Mouse (Mus musculus) kidney, adult 2 months (tissue): ENCODE measurements around the gene Emc8. TPM values are rescaled to one million over a fixed set of nuclear protein-coding genes. Genes with fewer than 3 reads are reported as not detected.

Experiments
- DNase-seq: peaks from one replicate; pipeline ENCODE4 v3.0.0; 2021
- H3K27ac ChIP-seq: fragments of 200-500 bp; 2 replicates; pipeline ENCODE4 v1.5.1; 2012; ENCODE audit warnings: low read depth, low read length, control low read depth, inconsistent platforms; ENCODE audit not compliant: insufficient read depth
- H3K27me3 ChIP-seq: fragments of 200-500 bp; replicated peaks from 2 replicates; pipeline ENCODE4 v1.6.1; 2012; ENCODE audit warnings: mild to moderate bottlenecking, moderate library complexity, low read length, inconsistent platforms; ENCODE audit not compliant: control insufficient read depth, insufficient read depth
- H3K36me3 ChIP-seq: fragments of 200-500 bp; 2 replicates; pipeline ENCODE4 v1.6.1; 2012; ENCODE audit warnings: mild to moderate bottlenecking, moderate library complexity, low read length, inconsistent platforms; ENCODE audit not compliant: control insufficient read depth, insufficient read depth
- H3K4me1 ChIP-seq: fragments of 200-500 bp; 2 replicates; pipeline ENCODE4 v1.6.1; 2011; ENCODE audit warnings: low read length; ENCODE audit not compliant: control insufficient read depth, insufficient read depth
- H3K4me3 ChIP-seq: fragments of 200-500 bp; 2 replicates; pipeline ENCODE4 v1.5.1; 2011; ENCODE audit warnings: mild to moderate bottlenecking, low read depth, low read length, control low read depth; ENCODE audit not compliant: insufficient read depth
- CTCF ChIP-seq: fragments of 200-500 bp; conservative IDR thresholded peaks from 2 replicates; pipeline ENCODE4 v1.5.1; 2011; ENCODE audit warnings: low read depth, mild to moderate bottlenecking, control low read depth, low read length, moderate library complexity, mixed read lengths; ENCODE audit not compliant: insufficient read depth, insufficient read length
- POLR2A ChIP-seq: fragments of 200-500 bp; IDR thresholded peaks from one replicate; pipeline ENCODE4 v1.6.1; 2011; ENCODE audit warnings: low read depth, low read length, control low read depth
- WGBS: fragments of 180-500 bp; shearing (Covaris S2); methylation state at CpG from one replicate; pipeline ENCODE4 v1.1.7; 2018; 5-methylcytosine and 5-hydroxymethylcytosine counted together
- polyA plus RNA-seq: library from polyadenylated mRNA; depleted of rRNA; stranded (reverse); fragments of >200 nt; gene quantifications from 2 replicates; pipeline ENCODE4 v1.2.3, GENCODE M21; 2012

Gene Emc8
- polyA plus RNA-seq, 1 experiment, result 67.0 TPM

DNA sequence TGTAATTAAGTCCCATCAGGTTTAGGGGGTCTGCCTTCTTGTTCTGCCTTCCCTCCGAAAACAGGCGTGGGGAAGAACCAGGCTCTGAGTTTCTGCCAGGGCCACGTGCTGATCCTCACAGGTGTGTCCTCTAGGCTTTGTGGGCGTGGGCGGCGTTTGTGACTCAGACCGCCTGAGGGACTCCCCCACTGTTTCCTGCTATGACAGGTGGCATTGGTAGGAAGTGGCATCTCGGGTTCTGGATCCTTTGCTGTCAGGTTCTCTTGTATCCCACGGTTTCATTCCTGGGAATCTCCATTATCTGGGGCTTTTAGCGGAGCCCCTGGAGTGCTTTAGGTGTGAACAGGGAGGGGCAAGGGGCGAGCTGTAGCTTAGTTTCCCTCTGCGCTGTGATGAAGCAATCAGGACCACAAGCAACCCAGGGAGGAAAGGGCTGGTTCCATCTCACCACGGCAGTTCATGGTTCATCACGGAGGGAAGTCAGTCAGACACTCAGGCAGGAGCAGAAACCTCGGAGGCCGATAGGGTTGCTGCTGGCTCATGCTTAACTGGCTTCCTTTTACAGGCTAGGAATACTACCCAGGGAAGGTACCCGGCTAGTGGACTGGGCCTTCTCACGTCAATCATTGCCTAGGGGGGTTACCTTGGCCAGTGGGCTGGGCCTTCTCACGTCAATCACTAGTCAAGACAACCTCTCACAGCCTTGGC is 33.5 kb upstream of the Emc8 start:
- H3K4me1 ChIP-seq, result peaks cover 5% of the 10 kb centered on the region
- no peak overlapping the region for H3K4me3 ChIP-seq
- no peaks in the 10 kb centered on the region for H3K36me3 ChIP-seq
- TF ChIP-seq POLR2A (no peak), CTCF (no peak)
- no peak overlapping the region for H3K27ac ChIP-seq
- H3K27me3 ChIP-seq, result no peaks in the 10 kb centered on the region
- DNase-seq, result no peak
- 67% methylated on average over 19 of the region's 19 CpGs for WGBS

DNA sequence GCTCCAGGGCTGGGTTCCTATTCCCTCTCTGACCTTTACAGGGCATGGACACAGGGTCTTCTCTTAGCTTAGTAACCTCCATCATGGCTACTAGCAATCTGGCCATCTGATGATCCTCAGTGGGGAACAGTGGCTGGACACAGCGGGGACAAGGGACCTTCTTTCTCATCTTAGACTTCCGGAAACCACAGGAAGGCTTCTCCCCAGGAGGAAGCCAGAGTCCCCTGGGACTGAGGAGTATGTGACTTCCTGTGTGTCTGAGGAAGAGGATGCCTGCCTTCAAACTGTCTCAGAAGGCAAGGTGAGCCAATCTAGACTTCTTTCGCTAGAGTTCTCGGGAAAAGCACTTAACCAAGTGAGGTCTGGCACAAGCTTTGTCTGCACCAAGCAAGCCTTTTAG is 31.7 kb upstream of the Emc8 start:
- no peaks in the 10 kb centered on the region for H3K27me3 ChIP-seq
- WGBS, result 63% methylated on average over 4 of the region's 4 CpGs
- H3K36me3 ChIP-seq, result no peaks in the 10 kb centered on the region
- DNase-seq, result no peak
- H3K4me1 ChIP-seq, result peaks cover 5% of the 10 kb centered on the region
- H3K27ac ChIP-seq, result peak overlapping the region; percentile 66
- no peak overlapping the region for H3K4me3 ChIP-seq
- TF ChIP-seq POLR2A (no peak), CTCF (no peak)

DNA sequence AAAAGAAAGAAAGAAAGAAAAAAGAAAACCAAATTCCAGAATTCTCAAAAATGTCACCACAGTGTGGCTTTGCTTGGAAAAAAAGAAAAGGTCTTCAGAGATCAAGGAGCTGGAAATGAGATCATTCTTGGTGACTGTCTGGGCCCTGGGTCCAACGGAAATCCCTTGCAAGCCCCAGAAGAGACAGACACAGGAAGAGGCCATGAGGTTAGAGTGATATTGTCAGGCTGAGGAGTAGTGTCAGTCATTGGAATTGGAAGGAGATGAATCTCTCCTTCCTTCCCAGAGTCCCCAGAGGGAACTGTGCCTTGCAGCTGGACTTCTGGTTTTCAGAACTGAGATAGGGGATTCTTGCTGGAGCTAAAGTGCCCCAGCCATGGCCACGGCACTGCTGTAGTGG is 31.2 kb upstream of the Emc8 start:
- Histone ChIP-seq H3K27me3 (no peaks in the 10 kb centered on the region), H3K4me1 (peaks cover 5% of the 10 kb centered on the region), H3K4me3 (no peak overlapping the region), H3K36me3 (no peaks in the 10 kb centered on the region), H3K27ac (peak overlapping the region; percentile 66)
- 64% methylated on average over 2 of the region's 2 CpGs for WGBS
- DNase-seq, result peak; percentile 48
- TF ChIP-seq POLR2A (no peak), CTCF (no peak)

DNA sequence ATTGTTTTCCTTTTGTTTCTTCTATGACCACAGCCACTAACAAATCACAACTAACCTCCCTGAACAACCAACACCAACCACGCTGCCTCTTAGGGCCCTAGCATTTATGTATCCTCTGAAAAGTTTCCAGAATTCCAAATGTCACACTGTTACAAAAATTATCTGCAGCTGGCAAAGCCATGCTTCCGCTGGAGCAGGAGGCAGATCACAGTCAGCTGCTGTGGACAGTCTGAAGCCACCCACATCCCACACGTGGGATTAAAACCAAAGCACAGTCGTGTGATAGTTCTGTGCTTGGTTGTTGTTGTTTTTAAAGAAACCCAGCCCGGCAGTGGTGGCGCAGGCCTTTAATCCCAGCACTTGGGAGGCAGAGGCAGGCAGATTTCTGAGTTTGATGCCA is 30.7 kb upstream of the Emc8 start:
- 0 out of 2 replicates have a peak overlapping the region, but pooled peaks have one; percentile 37 for H3K27ac ChIP-seq
- 63% methylated on average over 6 of the region's 6 CpGs for WGBS

DNA sequence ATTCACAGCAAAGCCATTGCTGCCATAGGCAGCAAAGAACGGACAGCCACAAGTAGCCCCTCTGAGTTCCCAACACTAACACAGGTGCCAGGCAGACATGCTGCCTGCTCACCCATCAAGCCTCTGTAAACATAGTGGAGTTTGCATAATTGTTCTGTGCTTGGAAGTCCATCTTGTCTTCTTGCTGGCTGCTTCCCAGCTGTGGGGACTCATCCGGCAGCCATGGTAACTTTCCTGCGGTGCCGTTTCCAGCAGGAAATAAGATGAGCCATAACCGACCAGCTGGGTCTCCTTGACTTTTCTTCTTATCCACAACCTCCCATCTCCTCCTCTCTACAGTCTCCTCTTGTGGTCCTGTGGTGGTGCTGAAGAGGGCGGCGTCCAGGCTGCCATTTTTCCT is 30.1 kb upstream of the Emc8 start:
- H3K4me3 ChIP-seq, result no peak overlapping the region
- TF ChIP-seq POLR2A, result no peak
- TF ChIP-seq CTCF, result no peak
- WGBS, result 72% methylated on average over 7 of the region's 7 CpGs
- H3K36me3 ChIP-seq, result no peaks in the 10 kb centered on the region
- H3K27me3 ChIP-seq, result no peaks in the 10 kb centered on the region
- no peak for DNase-seq
- peaks cover 5% of the 10 kb centered on the region for H3K4me1 ChIP-seq
- H3K27ac ChIP-seq, result peak overlapping the region; percentile 37; the same call in 1 of the 2 replicates

More for the DNA sequence above, 30.7 kb upstream of the Emc8 start:
- Histone ChIP-seq H3K4me1 (peaks cover 5% of the 10 kb centered on the region), H3K4me3 (no peak overlapping the region), H3K36me3 (no peaks in the 10 kb centered on the region), H3K27me3 (no peaks in the 10 kb centered on the region)
- no peak for DNase-seq
- TF ChIP-seq CTCF (no peak), POLR2A (no peak)

DNA sequence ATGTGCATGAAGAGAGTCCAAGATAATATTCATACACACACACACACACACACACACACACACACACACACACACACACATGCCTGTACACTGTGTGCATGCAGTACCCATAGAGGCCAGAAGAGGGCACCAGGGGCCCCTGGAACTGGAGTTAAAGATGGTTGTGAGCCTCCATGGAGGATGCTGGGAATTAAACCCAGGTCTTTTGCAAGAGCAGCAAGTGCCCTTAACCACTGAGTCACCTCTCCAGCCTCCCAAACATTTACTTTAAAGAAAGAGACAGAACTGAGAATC is 29.6 kb upstream of the Emc8 start:
- TF ChIP-seq POLR2A (no peak), CTCF (peak; percentile 30)
- DNase-seq, result no peak
- Histone ChIP-seq H3K27ac (no peak overlapping the region), H3K4me3 (no peak overlapping the region), H3K4me1 (peaks cover 5% of the 10 kb centered on the region), H3K27me3 (no peaks in the 10 kb centered on the region), H3K36me3 (no peaks in the 10 kb centered on the region)

DNA sequence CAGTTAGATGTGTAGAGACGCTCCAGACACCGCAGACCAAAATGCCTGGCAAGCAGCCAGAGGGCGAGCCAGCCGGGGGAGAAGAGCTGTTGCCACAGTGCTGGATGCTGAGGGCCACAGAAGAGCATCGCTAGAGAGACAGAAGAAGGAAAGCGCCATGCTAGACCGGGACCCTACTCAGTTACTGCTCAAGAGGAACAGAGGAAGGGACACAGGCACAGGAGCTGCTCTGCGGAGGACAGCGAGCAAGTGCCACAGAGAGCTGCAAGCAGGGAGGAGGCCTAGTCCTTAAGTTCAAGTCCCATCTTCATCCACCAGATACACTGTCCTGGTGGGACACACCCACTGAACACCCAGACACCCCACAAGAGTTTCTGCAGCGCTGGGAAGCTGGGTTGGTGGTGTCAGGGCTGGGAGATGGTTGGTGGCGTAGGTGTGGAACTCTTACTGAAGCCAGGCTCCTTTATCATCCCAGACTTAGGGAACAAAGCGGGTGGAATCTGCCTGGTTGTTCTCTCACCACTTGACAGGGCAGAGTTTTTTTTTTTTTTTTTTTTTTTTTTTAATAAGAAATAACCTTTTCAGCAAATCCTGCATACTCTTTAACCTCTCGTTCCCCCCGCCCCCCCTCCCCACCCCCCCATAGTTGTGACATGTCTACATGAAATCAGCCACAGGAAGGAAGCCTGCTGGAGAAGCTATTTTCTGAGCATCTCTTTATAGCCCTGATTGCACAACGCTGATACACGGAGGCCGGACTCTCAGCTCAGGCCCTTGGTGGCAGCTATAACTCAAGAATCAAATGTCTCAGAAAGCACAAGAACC is 29.0 kb upstream of the Emc8 start:
- peak; percentile 50 for DNase-seq
- Histone ChIP-seq H3K27ac (peak overlapping the region; percentile 51), H3K4me3 (no peak overlapping the region), H3K4me1 (peaks cover 5% of the 10 kb centered on the region), H3K27me3 (no peaks in the 10 kb centered on the region), H3K36me3 (no peaks in the 10 kb centered on the region)
- TF ChIP-seq CTCF, result no peak
- TF ChIP-seq POLR2A, result no peak
- 55% methylated on average over 17 of the region's 17 CpGs for WGBS
